Mouse (Mus musculus) G1E (cell line): ENCODE data around the gene Tmprss3.

Experiments
- CTCF ChIP-seq: IDR thresholded peaks from 2 replicates; pipeline ENCODE4 v1.5.1; 2012; ENCODE audit warnings: low read depth, low read length, inconsistent platforms, mixed read lengths
- GATA1 ChIP-seq: IDR thresholded peaks from 2 replicates; pipeline ENCODE4 v1.6.1; 2012; ENCODE audit warnings: borderline replicate concordance, low read length, inconsistent platforms, mixed read lengths
- POLR2AphosphoS5 ChIP-seq: IDR thresholded peaks from 2 replicates; pipeline ENCODE4 v1.6.1; 2012; ENCODE audit warnings: low read depth, low read length, inconsistent platforms; ENCODE audit not compliant: insufficient replicate concordance

DNA sequence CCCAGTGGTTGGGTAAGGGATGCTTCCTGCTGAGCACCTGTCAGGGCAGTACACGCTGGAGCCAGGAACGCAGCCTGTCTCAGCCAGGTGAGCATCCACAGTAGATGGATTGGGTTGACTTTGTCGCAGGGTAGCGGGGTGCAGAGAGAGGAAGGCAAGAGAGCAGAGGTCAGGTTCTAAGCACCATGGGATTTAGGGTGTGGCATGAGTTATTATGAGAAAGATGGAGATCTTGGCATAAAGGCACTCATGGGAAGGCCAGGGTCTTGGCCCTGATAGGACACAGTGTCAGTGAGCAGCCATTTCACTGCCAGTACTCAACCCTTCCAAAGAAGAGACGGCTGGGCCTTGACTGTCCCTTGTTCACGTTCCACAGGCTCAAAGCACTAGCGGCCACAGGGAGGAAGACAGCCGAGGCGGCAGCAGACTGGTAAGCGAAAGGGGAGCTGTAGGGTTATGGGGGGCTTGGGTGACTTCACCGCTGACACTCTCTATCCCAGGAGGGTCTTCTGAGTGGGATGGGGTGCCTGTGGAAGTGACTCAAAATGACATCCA, 10.7 kb upstream of the Tmprss3 start:
- TF ChIP-seq CTCF (no peak), GATA1 (no peak), POLR2AphosphoS5 (no peak)
